Mouse (Mus musculus) thymus, postnatal 14 days (tissue): ENCODE data around the gene Tram2.

Experiments
- DNase-seq: peaks from one replicate; pipeline ENCODE4 v3.0.0; 2021

Tram2 gene

DNA sequence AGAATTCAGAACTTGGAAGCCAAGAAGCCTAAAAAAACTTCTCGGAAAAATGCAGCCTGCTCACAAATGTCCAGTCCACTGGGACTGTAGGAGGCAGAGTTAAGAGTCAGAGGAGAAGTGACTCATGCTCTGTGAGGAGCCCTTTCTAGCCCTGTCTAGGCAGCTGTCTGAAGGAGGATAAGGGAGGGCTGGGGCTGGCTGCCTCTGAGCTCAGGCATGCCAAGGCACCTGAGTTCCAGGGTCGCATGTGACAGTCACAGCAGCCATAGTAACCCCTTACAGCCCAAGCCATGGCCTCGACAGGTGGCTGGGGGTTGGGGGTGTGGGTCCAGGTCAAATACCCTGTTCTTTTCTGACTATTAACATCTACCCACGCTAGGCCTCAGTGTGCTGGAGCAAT lies 70.1 kb downstream of the Tram2 start:
- no peak for DNase-seq

DNA sequence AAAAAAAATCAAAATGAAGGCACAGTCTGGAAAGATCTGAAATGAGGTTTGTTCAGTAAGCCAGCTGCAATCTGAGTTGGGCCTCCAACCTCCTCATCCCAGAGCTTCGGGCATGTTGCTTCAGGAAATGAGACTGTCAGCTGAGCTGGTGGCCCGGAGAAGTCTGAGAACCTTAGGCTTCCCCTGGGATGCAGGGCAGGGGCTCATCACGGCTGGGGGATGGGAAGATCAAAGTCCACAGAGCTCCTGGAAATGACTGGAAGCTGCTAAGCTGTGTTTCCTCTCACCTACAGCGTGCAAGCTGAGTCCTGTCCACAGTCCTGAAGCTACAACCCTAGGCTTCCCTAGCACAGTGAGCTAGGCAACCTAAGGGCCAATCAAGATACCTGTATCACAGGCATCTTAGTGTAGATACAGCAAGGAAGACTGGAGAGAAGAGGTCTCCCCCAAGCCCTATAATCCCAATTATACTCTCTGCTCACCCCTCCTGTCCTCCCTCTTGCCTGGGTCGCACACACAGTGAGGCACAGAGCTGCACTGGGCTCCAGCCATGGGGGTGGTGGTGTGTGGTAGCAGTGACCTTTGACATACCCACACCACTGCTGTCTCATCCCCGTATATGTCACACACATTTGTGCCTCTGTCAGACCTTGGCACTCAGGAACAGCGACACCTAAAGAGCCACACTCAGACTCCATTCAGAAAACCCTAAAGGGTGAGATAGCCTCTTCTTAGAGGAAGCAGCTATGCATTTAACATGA lies 70.9 kb downstream of the Tram2 start:
- DNase-seq, result peak; percentile 3

- peak; percentile 1 for DNase-seq
Measured at GRCm38 (mm10) chr1:21006775-21007174, 72.3 kb downstream of the Tram2 start.

- DNase-seq, result peak; percentile 47
Measured at GRCm38 (mm10) chr1:21004596-21004995, 74.4 kb downstream of the Tram2 start.

- DNase-seq, result no peak
Measured at GRCm38 (mm10) chr1:21002246-21003142, 76.5 kb downstream of the Tram2 start.

DNA sequence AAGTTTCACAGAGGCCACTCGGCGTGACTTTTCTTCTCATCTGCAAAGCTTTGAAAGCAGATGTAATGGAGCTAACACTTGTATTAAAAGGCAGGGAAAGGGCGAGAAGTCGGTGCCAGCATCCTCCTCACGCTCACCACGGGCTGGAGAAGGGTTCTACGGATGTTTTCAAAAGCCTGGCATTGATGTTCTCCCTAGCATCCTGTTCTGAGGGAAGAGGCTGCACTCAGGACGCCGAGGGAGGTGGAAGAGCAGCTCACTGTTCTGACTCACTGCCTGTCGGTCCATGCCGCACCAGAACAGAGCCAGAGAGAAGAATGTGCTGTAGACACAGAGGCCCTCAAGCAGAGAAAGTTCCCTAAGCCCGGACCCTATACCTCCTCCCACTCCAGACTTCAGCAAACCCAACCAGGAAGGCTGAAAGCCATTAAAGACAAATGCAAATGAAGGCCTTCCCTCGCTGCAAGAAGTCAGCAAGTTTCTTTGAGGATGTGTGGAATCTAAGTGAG lies 81.1 kb downstream of the Tram2 start:
- DNase-seq, result peak; percentile 3

GRCm38 (mm10) chr1:20997328-20997689 lies 81.7 kb downstream of the Tram2 start:
- peak; percentile 1 for DNase-seq

GRCm38 (mm10) chr1:20996603-20997327 lies 82.3 kb downstream of the Tram2 start:
- peak; percentile 8 for DNase-seq

- DNase-seq, result peak; percentile 70
Measured at GRCm38 (mm10) chr1:20995331-20995986, 83.6 kb downstream of the Tram2 start.

DNA sequence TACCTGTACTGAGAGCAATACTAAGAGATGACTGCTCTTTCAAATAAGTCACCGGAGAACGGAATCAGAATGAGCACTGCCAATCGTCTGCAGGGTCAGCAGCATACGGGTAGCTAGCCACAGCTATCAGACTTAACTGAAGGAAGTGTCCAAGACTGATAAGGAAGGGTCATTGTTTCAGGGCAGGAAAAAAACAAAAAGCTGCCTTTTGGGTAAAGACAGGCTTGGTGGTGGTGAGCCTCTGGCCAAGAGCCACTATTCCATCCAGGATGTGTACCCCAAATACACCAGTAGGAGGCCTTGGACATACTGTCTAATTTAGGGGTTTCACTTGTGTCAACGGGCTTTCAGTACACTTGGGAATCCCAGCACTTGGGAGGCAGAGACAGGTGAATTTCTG lies 84.7 kb downstream of the Tram2 start:
- no peak for DNase-seq

DNA sequence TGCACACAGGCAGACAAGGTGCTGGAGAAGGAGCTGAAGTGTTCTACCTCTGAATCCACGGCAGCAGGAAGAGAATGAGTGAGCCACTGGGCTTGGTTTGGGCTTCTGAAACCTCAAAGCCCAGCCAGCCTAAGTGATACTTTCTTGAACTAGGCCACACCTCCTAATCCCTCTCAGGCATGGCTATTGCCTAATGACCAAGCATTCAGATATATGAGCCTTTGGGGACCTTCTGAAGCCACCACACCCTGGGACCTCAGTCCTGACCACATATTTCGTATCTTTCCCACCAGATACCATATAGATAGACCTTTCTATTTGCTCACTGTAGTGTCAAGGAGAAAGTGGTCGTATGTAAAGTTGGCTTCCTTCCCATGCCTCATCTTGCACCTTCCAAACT lies 85.3 kb downstream of the Tram2 start:
- DNase-seq, result no peak

GRCm38 (mm10) chr1:20989461-20990083 lies 89.5 kb downstream of the Tram2 start:
- DNase-seq, result no peak

DNA sequence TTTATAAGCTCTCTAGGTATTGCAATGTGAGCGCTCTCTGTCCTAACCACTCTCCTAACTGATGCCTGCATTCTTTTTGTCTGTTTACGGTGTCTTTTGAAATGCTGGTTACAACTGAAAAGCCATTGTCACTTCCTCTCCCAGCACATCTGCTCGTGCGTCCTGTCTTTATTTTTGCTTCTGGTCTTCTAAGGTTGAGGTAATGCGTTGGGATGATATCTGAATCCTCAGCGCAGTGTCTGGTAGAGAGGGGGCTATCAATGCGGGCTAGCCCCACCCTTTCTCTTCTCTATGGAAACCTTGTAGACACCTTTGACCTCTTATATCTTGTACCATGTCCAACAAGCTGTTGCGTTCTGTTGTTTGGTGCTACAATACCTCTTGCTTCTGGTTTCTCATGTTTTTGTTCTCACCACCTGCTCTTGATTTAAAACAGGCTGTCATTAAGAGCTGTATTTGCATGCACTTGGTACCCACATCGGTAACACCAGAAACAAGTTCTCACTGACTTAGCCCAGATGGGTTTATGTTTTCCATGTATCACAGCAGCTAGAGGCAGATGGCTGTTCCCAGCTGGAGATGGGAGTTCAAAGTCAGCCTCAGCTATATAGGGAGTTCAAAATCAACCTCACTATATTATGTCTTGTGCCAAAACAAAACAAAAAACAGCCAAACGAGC lies 92.5 kb downstream of the Tram2 start:
- DNase-seq, result peak; percentile 39

- no peak for DNase-seq
Measured at GRCm38 (mm10) chr1:20984582-20984981, 94.4 kb downstream of the Tram2 start.

DNA sequence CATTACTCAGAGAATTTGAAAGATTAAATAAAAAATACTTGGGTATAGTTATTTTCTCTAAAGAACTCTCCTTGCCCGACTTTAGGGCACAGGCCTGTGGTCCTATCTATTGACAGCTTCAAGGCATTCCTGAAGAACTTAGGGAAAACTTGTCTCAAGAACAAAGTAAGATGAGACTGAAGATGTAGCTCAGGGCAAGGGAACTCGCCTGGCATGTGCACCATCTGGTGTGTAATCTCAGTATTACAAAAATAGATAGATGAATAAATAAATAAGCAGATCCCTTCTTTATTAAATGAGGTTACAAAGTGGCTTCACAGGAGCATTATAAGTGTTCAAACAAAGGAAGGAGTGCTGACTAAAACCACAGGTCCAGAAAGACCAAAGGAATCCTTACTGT lies 94.9 kb downstream of the Tram2 start:
- no peak for DNase-seq

DNA sequence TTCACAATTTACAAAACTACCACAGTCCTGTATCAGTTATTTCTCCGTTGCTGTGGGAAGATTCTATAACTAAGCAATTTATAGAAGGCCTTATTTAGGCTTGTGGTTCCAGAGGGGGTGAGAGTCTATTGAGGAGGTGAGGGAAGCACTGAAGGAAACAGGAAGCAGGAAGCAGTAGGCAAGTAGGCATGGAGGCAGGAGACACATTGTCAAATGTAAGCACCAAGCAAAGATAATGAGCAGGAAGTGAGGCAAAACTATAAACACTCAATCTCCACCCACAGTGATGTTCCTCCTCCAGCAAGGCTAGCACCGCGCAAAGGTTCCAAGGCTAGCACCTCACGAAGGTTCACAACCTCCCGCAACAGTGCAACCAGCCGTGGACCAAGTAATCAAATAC lies 97.3 kb downstream of the Tram2 start:
- DNase-seq, result no peak

GRCm38 (mm10) chr1:20980553-20980952 lies 98.5 kb downstream of the Tram2 start:
- no peak for DNase-seq

- DNase-seq, result no peak
Measured at GRCm38 (mm10) chr1:20974341-20975135, 104.5 kb downstream of the Tram2 start.

DNA sequence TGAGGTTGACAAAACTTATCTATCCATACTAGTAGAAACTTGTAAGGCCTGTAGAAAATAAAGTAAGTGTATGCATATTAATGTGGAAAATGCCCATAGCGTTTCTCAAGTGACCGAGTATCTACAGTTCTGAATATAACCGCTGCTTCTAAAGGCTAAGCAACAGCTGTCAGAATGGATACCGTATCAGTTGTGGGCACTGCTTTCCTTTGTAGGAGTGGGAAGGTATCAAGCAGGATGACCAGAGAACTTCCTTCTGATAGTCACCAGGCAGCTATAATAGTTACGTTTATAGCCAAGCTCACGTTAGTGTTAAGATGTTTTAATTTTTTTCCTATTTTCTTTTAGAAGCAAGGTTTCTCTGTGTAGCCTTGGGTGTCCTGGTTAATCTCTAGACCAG lies 105.6 kb downstream of the Tram2 start:
- DNase-seq, result no peak

DNA sequence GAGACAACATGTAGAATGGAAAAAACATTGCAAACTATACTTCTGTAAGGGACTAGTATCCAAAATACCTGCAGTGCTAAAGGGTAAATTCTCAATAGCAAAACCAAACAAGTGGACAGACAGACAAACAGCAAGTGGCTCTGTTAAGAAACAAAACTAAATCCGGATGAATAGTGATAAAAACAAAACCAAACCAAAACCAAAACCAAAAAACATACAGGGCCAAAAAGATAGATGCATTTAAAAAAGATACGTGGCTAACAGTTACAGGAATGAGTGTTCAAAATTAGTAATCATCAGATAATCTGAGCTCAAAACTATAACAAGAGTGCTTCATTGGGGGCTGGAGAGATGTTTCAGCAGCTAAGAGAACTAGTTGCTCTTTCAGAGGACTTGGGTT lies 109.4 kb downstream of the Tram2 start:
- no peak for DNase-seq

DNA sequence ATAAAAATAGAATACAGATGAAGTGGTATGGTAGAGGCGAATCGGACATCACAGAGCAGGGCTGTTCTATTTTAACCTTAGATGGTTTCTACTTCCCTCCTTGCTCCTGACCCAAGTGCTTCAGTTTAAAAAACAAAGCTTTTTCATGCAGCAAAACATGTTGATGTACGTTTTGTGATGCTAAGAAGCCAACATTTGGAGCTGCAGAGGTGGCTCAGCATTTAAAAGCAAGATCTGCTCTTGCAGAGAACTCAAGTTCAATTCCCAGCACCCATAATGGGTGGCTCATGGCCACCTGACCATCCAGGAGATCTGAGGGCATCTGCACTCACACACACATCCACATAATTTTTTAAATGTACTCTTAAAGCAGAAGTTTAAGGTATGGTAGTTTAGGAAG lies 124.2 kb downstream of the Tram2 start:
- no peak for DNase-seq
